In genomic region chr11:3667506-3667905, GRCm38 (mm10) we compare ENCODE assay signal across 21 mouse cellular contexts.
"Had no signal": no experiment of that assay in that cellular context is flagged by ENCODE, and none has a peak within 500 bp of the region (broad histone marks: within the 10 kb centered on the region; RNA-seq: fewer than 3 reads in every experiment).

No protein-coding gene starts in this region.

- H3K9ac ChIP-seq: limb, embryonic 13.5 days; liver, embryonic 12.5 days; liver, embryonic 15.5 days; lung, embryonic 15.5 days; midbrain, embryonic 12.5 days; midbrain, embryonic 15.5 days; neural tube, embryonic 12.5 days; neural tube, embryonic 15.5 days had no signal

- H3K9me3 ChIP-seq: limb, embryonic 10.5 days; limb, embryonic 13.5 days; liver, embryonic 12.5 days; liver, embryonic 15.5 days; lung, embryonic 15.5 days; midbrain, embryonic 12.5 days; midbrain, embryonic 15.5 days; neural tube, embryonic 12.5 days; neural tube, embryonic 15.5 days had no signal

- H3K4me2 ChIP-seq: limb, embryonic 13.5 days; liver, embryonic 12.5 days; liver, embryonic 15.5 days; lung, embryonic 15.5 days; midbrain, embryonic 12.5 days; midbrain, embryonic 15.5 days; neural tube, embryonic 12.5 days; neural tube, embryonic 15.5 days had no signal

- H3K4me3 ChIP-seq: layer of hippocampus, adult 2 months; limb, embryonic 10.5 days; limb, embryonic 13.5 days; liver, embryonic 12.5 days; liver, embryonic 15.5 days; lung, embryonic 15.5 days; midbrain, embryonic 12.5 days; midbrain, embryonic 15.5 days; neural tube, embryonic 12.5 days; neural tube, embryonic 15.5 days had no signal

- ATAC-seq: liver, embryonic 12.5 days; midbrain, embryonic 15.5 days had no signal

- H3K27me3 ChIP-seq: limb, embryonic 13.5 days; liver, embryonic 12.5 days; liver, embryonic 15.5 days; lung, embryonic 15.5 days; midbrain, embryonic 12.5 days; midbrain, embryonic 15.5 days; neural tube, embryonic 12.5 days; neural tube, embryonic 15.5 days had no signal

- H3K27ac ChIP-seq: layer of hippocampus, adult 2 months; limb, embryonic 10.5 days; limb, embryonic 13.5 days; liver, embryonic 12.5 days; liver, embryonic 15.5 days; lung, embryonic 15.5 days; macrophage; midbrain, embryonic 12.5 days; midbrain, embryonic 15.5 days; neural tube, embryonic 12.5 days; neural tube, embryonic 15.5 days had no signal

- H3K4me1 ChIP-seq: limb, embryonic 10.5 days; limb, embryonic 13.5 days; liver, embryonic 12.5 days; liver, embryonic 15.5 days; lung, embryonic 15.5 days; midbrain, embryonic 12.5 days; midbrain, embryonic 15.5 days had no signal

- DNase-seq: kidney, postnatal 25 days; layer of hippocampus, adult 9-11 months; liver; lung, adult 18-20 months; lung, postnatal 14 days; right cerebral cortex, adult 18-20 months; right cerebral cortex, postnatal 25 days; spleen, adult 18-20 months; thymus, adult 18-20 months; thymus, postnatal 36 days had no signal
